Mouse (Mus musculus): ENCODE results near the gene Ndufaf7. TPM values are rescaled to one million over a fixed set of nuclear protein-coding genes. Genes with fewer than 3 reads are reported as not detected.

Gene Ndufaf7
- polyA plus RNA-seq, 1 experiment from 2014 or later: 40.6 TPM

DNA sequence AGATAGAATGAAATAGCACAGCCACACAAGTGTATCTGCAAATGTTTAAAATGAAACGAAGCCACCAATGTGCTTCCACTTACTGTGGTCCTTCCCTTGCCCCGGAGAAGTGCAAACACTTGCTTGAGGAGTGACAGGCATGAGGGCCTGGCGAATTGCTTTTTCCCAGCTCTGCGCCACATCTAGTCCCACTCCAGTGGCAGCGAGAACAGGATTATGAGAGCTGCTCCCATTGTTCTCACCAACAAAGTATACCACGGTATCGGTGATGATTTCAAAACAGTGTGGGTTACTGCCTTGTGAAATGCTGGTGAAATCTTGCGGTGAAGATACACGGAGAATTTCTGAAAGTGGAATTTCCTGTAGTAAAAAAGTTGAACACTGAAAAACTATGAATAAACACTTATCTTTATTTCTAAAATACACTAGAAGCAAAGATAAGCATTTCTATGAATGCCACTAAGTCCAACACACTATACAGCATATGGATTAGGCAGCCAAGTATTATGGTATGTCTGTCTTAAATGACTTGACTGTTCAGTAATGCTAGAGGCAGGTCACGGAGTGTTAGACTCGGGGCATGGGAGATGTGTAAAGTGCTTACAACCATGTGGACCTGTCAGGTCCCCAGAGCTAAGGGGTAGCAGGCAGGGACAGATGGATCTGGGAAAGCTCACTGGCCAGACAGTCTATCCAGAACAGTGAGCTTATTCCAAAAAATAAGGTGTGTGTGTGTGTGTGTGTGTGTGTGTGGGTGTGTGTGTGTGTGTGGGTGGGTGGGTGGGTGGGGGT lies 29.4 kb downstream of the Ndufaf7 start:
- H3K4me3 ChIP-seq (ENCODE audit: low read depth, low read length): no peak overlapping the region
- H3K9ac ChIP-seq (ENCODE audit: low read length): no peak overlapping the region
- peaks cover 14% of the 10 kb centered on the region; the same call in 1 of the 2 replicates for H3K36me3 ChIP-seq (ENCODE audit: control insufficient read depth, insufficient read depth, low read length)
- WGBS: 89% methylated on average over 11 of the region's 11 CpGs
- H3K27ac ChIP-seq (replicated peaks): no peak overlapping the region
- no peak overlapping the region for H3K4me2 ChIP-seq (replicated peaks; ENCODE audit: low read depth)
- ATAC-seq (ENCODE audit: low FRiP score, low TSS enrichment) (no peak), DNase-seq (ENCODE audit: low spot score) (no peak)
- H3K27me3 ChIP-seq (ENCODE audit: control insufficient read depth, insufficient read depth, low read length): no peaks in the 10 kb centered on the region
- TF ChIP-seq CTCF (IDR thresholded peaks at IDR 0.05; ENCODE audit: low read depth): no peak
- no peak for TF ChIP-seq EP300 (optimal IDR thresholded peaks at IDR 0.05)
- no peaks in the 10 kb centered on the region for H3K9me3 ChIP-seq (ENCODE audit: control insufficient read depth, low read length)
- H3K4me1 ChIP-seq (replicated peaks; ENCODE audit: control insufficient read depth, insufficient read depth): no peaks in the 10 kb centered on the region

GRCm38 (mm10) chr17:78968500-78968899 lies 31.6 kb downstream of the Ndufaf7 start:
- 73% methylated on average over 3 of the region's 3 CpGs for WGBS
- no peak for ATAC-seq (ENCODE audit: low FRiP score, low TSS enrichment)
- Histone ChIP-seq H3K9ac (ENCODE audit: low read length) (no peak overlapping the region), H3K4me1 (replicated peaks; ENCODE audit: control insufficient read depth, insufficient read depth) (no peaks in the 10 kb centered on the region), H3K36me3 (ENCODE audit: control insufficient read depth, insufficient read depth, low read length) (peaks cover 12% of the 10 kb centered on the region; the same call in 1 of the 2 replicates), H3K9me3 (ENCODE audit: control insufficient read depth, low read length) (no peaks in the 10 kb centered on the region), H3K27ac (replicated peaks) (no peak overlapping the region), H3K4me2 (replicated peaks; ENCODE audit: low read depth) (no peak overlapping the region), H3K27me3 (ENCODE audit: control insufficient read depth, insufficient read depth, low read length) (no peaks in the 10 kb centered on the region), H3K4me3 (ENCODE audit: low read depth, low read length) (no peak overlapping the region)
- TF ChIP-seq EP300 (optimal IDR thresholded peaks at IDR 0.05): no peak
- TF ChIP-seq CTCF (IDR thresholded peaks at IDR 0.05; ENCODE audit: low read depth): no peak
- DNase-seq (ENCODE audit: low spot score): no peak

DNA sequence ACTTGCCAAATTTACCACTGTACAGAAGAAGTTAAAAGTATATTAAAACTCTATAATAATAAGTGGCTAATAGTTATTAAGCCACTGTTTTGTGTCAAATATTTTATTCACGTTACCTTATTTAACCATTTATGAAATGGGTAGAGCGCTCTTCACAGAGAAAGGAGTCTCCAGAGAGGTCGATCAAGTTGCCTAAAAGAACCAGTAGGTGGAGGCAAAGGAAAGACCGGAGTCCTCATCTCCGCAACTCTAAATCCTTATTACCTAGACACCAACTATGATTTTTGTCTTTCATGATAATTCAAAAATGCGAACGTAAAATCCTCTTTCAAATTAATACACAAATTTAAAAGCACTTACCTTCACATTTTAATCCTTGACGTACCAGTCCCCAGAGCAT lies 46.2 kb downstream of the Ndufaf7 start:
- H3K36me3 ChIP-seq (ENCODE audit: control insufficient read depth, insufficient read depth, low read length): peaks cover 10% of the 10 kb centered on the region; the same call in 1 of the 2 replicates
- peak; percentile 39 for TF ChIP-seq CTCF (IDR thresholded peaks at IDR 0.05; ENCODE audit: low read depth)
- TF ChIP-seq EP300 (optimal IDR thresholded peaks at IDR 0.05): no peak
- no peak overlapping the region for H3K4me2 ChIP-seq (replicated peaks; ENCODE audit: low read depth)
- no peaks in the 10 kb centered on the region for H3K4me1 ChIP-seq (replicated peaks; ENCODE audit: control insufficient read depth, insufficient read depth)
- H3K4me3 ChIP-seq (ENCODE audit: low read depth, low read length): no peak overlapping the region
- H3K9ac ChIP-seq (ENCODE audit: low read length): no peak overlapping the region
- 91% methylated on average over 8 of the region's 8 CpGs for WGBS
- no peak for DNase-seq (ENCODE audit: low spot score)
- no peaks in the 10 kb centered on the region for H3K27me3 ChIP-seq (ENCODE audit: control insufficient read depth, insufficient read depth, low read length)
- no peaks in the 10 kb centered on the region for H3K9me3 ChIP-seq (ENCODE audit: control insufficient read depth, low read length)
- ATAC-seq (ENCODE audit: low FRiP score, low TSS enrichment): no peak
- H3K27ac ChIP-seq (replicated peaks): no peak overlapping the region

GRCm38 (mm10) chr17:78983736-78984135 lies 46.8 kb downstream of the Ndufaf7 start:
- TF ChIP-seq CTCF (IDR thresholded peaks at IDR 0.05; ENCODE audit: low read depth): no peak
- no peak for TF ChIP-seq EP300 (optimal IDR thresholded peaks at IDR 0.05)
- H3K36me3 ChIP-seq (ENCODE audit: control insufficient read depth, insufficient read depth, low read length): peaks cover 10% of the 10 kb centered on the region; the same call in 1 of the 2 replicates
- no peak overlapping the region for H3K4me2 ChIP-seq (replicated peaks; ENCODE audit: low read depth)
- H3K9me3 ChIP-seq (ENCODE audit: control insufficient read depth, low read length): no peaks in the 10 kb centered on the region
- no peak overlapping the region for H3K4me3 ChIP-seq (ENCODE audit: low read depth, low read length)
- no peak for ATAC-seq (ENCODE audit: low FRiP score, low TSS enrichment)
- no peaks in the 10 kb centered on the region for H3K27me3 ChIP-seq (ENCODE audit: control insufficient read depth, insufficient read depth, low read length)
- H3K9ac ChIP-seq (ENCODE audit: low read length): no peak overlapping the region
- WGBS: 81% methylated on average over 3 of the region's 3 CpGs
- no peak for DNase-seq (ENCODE audit: low spot score)
- H3K4me1 ChIP-seq (replicated peaks; ENCODE audit: control insufficient read depth, insufficient read depth): no peaks in the 10 kb centered on the region
- no peak overlapping the region for H3K27ac ChIP-seq (replicated peaks)

DNA sequence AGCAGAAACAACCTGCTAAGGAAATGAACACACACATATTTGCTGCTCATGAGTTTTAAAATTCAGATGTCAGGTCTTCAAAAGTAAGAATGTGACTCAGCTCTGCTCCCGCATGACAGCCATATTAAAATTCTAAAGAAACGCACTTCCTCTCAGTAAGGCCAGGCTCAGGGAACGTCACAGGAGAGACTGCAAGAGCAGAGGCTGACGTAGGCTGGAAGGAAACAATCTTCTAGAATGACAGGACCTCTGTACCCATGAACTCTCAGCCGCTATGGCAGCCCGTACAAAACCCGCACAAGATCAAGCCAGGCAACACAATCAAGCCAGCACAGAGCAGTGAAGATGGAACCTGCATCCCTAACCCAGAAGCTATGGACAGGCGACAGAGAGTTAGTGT lies 52.1 kb downstream of the Ndufaf7 start:
- H3K4me3 ChIP-seq (ENCODE audit: low read depth, low read length): no peak overlapping the region
- no peak overlapping the region for H3K4me2 ChIP-seq (replicated peaks; ENCODE audit: low read depth)
- no peak for DNase-seq (ENCODE audit: low spot score)
- 78% methylated on average over 8 of the region's 8 CpGs for WGBS
- TF ChIP-seq EP300 (optimal IDR thresholded peaks at IDR 0.05) (no peak), CTCF (IDR thresholded peaks at IDR 0.05; ENCODE audit: low read depth) (no peak)
- H3K4me1 ChIP-seq (replicated peaks; ENCODE audit: control insufficient read depth, insufficient read depth): no peaks in the 10 kb centered on the region
- H3K27me3 ChIP-seq (ENCODE audit: control insufficient read depth, insufficient read depth, low read length): no peaks in the 10 kb centered on the region
- no peaks in the 10 kb centered on the region for H3K9me3 ChIP-seq (ENCODE audit: control insufficient read depth, low read length)
- H3K9ac ChIP-seq (ENCODE audit: low read length): no peak overlapping the region
- no peak overlapping the region for H3K27ac ChIP-seq (replicated peaks)
- no peak for ATAC-seq (ENCODE audit: low FRiP score, low TSS enrichment)
- peaks cover 5% of the 10 kb centered on the region; the same call in 1 of the 2 replicates for H3K36me3 ChIP-seq (ENCODE audit: control insufficient read depth, insufficient read depth, low read length)

GRCm38 (mm10) chr17:78991549-78991948 lies 54.6 kb downstream of the Ndufaf7 start:
- DNase-seq (ENCODE audit: low spot score): no peak
- H3K9ac ChIP-seq (ENCODE audit: low read length): no peak overlapping the region
- TF ChIP-seq CTCF (IDR thresholded peaks at IDR 0.05; ENCODE audit: low read depth) (no peak), EP300 (optimal IDR thresholded peaks at IDR 0.05) (no peak)
- no peaks in the 10 kb centered on the region for H3K36me3 ChIP-seq (ENCODE audit: control insufficient read depth, insufficient read depth, low read length)
- WGBS: 86% methylated on average over 2 of the region's 2 CpGs
- H3K27me3 ChIP-seq (ENCODE audit: control insufficient read depth, insufficient read depth, low read length): no peaks in the 10 kb centered on the region
- no peak overlapping the region for H3K4me3 ChIP-seq (ENCODE audit: low read depth, low read length)
- no peak overlapping the region for H3K27ac ChIP-seq (replicated peaks)
- H3K4me1 ChIP-seq (replicated peaks; ENCODE audit: control insufficient read depth, insufficient read depth): no peaks in the 10 kb centered on the region
- ATAC-seq (ENCODE audit: low FRiP score, low TSS enrichment): no peak
- H3K4me2 ChIP-seq (replicated peaks; ENCODE audit: low read depth): no peak overlapping the region
- H3K9me3 ChIP-seq (ENCODE audit: control insufficient read depth, low read length): no peaks in the 10 kb centered on the region
